Mouse (Mus musculus): ENCODE measurements around the gene Syt14.

- TF ChIP-seq CTCF (IDR thresholded peaks at IDR 0.05; ENCODE audit: control insufficient read depth, insufficient read depth, insufficient replicate concordance, low read depth, low read length) (no peak), POLR2A (IDR thresholded peaks at IDR 0.05; ENCODE audit: control insufficient read depth, low read depth, low read length) (no peak)
Measured at GRCm38 (mm10) chr1:192869761-192870160, 165.8 kb downstream of the Syt14 start.

Data from testis, adult 2 months (tissue).